Mouse (Mus musculus): Measurements from ENCODE around the gene Myo16. TPM values are rescaled to one million over a fixed set of nuclear protein-coding genes. Genes with fewer than 3 reads are reported as not detected.

Gene Myo16
- polyA plus RNA-seq (2015; fragmentation: Illumina TruSeq; extraction: RNeasy Lipid Tissue Mini Kit (QIAGEN cat#74804); ENCODE audit: insufficient read depth, low replicate concordance), result 0.37 TPM

GRCm38 (mm10) chr8:10153611-10154438 lies at the start of gene Myo16:
Gene Myo16, plus strand, starts transcription at chr8:10153911.

Other genes starting within 250 kb of the Myo16 start
- gene Lig4, start 176.2 kb upstream of the Myo16 start, polyA plus RNA-seq (2015; fragmentation: Illumina TruSeq; extraction: RNeasy Lipid Tissue Mini Kit (QIAGEN cat#74804); ENCODE audit: insufficient read depth, low replicate concordance), result 8.1 TPM
- gene Abhd13, start 176.2 kb upstream of the Myo16 start, polyA plus RNA-seq (2015; fragmentation: Illumina TruSeq; extraction: RNeasy Lipid Tissue Mini Kit (QIAGEN cat#74804); ENCODE audit: insufficient read depth, low replicate concordance), result 26.9 TPM
- 17.0 TPM for gene Tnfsf13b, start 147.4 kb upstream of the Myo16 start, polyA plus RNA-seq (2015; fragmentation: Illumina TruSeq; extraction: RNeasy Lipid Tissue Mini Kit (QIAGEN cat#74804); ENCODE audit: insufficient read depth, low replicate concordance)